Mouse (Mus musculus): ENCODE results near the gene Nupr1l. TPM values are rescaled to one million over a fixed set of nuclear protein-coding genes. Genes with fewer than 3 reads are reported as not detected.
"Not testable (repeated sequence)": the region's sequence is repeated elsewhere in the genome, so short reads cannot be mapped to it uniquely, and the experiment has no call there.

The Nupr1l gene
- polyA plus RNA-seq, 1 experiment from 2014 or later = 5.4 TPM

DNA sequence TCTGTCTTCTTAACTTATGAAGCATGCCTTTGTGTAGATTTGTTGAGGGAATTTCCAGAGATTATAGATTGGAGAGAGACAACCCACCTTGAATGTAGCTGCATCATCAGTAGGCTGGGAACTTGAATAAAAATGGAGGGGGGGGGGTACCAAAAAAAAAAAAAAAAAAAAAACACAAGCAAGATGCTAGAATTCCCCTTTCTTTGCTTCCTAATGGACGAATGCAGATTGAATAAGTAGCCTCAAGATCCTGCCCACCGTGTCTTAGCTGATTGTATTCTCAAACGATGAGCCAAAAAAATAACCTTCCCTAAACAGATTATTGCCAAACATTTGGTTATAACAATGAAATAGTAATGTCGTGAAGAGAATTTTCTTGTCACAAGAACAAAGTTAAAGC lies 565 bp upstream of the Nupr1l start:
- Histone ChIP-seq H3K9ac (replicated peaks; ENCODE audit: low read length) (peak overlapping the region; percentile 85), H3K36me3 (ENCODE audit: control insufficient read depth, insufficient read depth, low read length) (peaks cover 9% of the 10 kb centered on the region), H3K4me1 (ENCODE audit: control insufficient read depth, insufficient read depth, low read length) (peaks cover 9% of the 10 kb centered on the region; the same call in 1 of the 2 replicates), H3K27me3 (ENCODE audit: control insufficient read depth, insufficient read depth, low read length) (no peaks in the 10 kb centered on the region), H3K9me3 (ENCODE audit: control insufficient read depth, low read length) (no peaks in the 10 kb centered on the region), H3K4me2 (ENCODE audit: low read length) (peak overlapping the region; percentile 79), H3K4me3 (replicated peaks; ENCODE audit: low read depth, low read length) (peak overlapping the region; percentile 65), H3K27ac (replicated peaks; ENCODE audit: low read depth, low read length) (peak overlapping the region; percentile 98)
- no peak for ATAC-seq (ENCODE audit: low FRiP score, low TSS enrichment)
- 23% methylated on average over 4 of the region's 4 CpGs for WGBS
- DNase-seq = no peak

DNA sequence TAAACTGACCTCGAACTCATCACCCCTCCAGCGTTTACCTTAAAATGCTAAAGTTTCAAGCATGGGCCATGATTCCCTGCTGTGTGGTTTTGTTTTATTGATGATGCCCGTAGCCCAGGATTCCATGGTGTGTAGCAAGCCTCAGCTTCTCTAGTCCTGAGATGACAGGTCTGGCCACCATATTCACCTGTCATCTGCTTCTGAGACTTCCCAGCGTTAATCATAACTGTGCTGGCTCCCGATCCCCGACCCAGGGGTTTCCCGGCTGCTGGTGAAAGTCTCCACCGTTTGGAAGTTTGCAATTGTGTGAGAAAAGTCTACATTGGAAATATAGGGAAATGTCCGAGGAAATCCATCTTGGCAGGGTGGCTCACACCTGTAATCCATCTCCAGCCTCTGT lies 807 bp downstream of the Nupr1l start:
- ATAC-seq (ENCODE audit: low FRiP score, low TSS enrichment) (0 out of 2 replicates have a peak, but pooled peaks have one; percentile 5), DNase-seq (no peak)
- H3K4me3 ChIP-seq (replicated peaks; ENCODE audit: low read depth, low read length) = peak overlapping the region; percentile 65
- peak overlapping the region; percentile 98 for H3K27ac ChIP-seq (replicated peaks; ENCODE audit: low read depth, low read length)
- H3K4me2 ChIP-seq (ENCODE audit: low read length) = peak overlapping the region; percentile 79
- 71% methylated on average over 9 of the region's 9 CpGs for WGBS
- no peaks in the 10 kb centered on the region for H3K9me3 ChIP-seq (ENCODE audit: control insufficient read depth, low read length)
- H3K9ac ChIP-seq (replicated peaks; ENCODE audit: low read length) = peak overlapping the region; percentile 85
- peaks cover 9% of the 10 kb centered on the region; the same call in 1 of the 2 replicates for H3K4me1 ChIP-seq (ENCODE audit: control insufficient read depth, insufficient read depth, low read length)
- peaks cover under 1% of the 10 kb centered on the region; the same call in 1 of the 2 replicates for H3K36me3 ChIP-seq (ENCODE audit: control insufficient read depth, insufficient read depth, low read length)
- no peaks in the 10 kb centered on the region for H3K27me3 ChIP-seq (ENCODE audit: control insufficient read depth, insufficient read depth, low read length)

DNA sequence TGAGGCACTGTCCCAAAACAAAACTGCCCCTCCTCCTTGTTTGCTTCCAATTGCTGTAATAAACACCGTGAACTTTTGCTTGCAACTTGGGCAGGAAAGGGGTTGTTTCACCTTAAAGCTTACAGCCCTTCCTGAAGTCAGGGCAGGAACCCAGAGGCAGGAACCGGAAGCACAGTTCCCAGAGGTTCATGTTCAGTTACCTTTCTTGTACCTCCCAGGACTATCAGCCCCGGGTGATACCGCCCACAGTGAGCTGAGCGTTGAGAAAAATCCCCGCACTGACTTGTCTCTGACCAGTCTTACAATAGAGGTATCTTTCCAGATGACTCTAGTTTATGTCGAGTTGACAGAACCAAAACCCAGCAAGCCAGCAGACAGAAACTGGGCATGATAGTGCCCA lies 1.3 kb downstream of the Nupr1l start:
- H3K4me2 ChIP-seq (ENCODE audit: low read length) = no peak overlapping the region; the same call in 1 of the 2 replicates
- H3K27ac ChIP-seq (replicated peaks; ENCODE audit: low read depth, low read length) = no peak overlapping the region

GRCm38 (mm10) chr5:129914024-129914423 lies 5.7 kb downstream of the Nupr1l start:
- no peaks in the 10 kb centered on the region for H3K9me3 ChIP-seq (ENCODE audit: control insufficient read depth, low read length)
- no peak overlapping the region for H3K27ac ChIP-seq (replicated peaks; ENCODE audit: low read depth, low read length)
- no peak overlapping the region for H3K4me3 ChIP-seq (replicated peaks; ENCODE audit: low read depth, low read length)
- H3K4me1 ChIP-seq (ENCODE audit: control insufficient read depth, insufficient read depth, low read length) = peaks cover 3% of the 10 kb centered on the region; the same call in 1 of the 2 replicates
- WGBS = 37% methylated on average over 2 of the region's 2 CpGs
- H3K9ac ChIP-seq (replicated peaks; ENCODE audit: low read length) = no peak overlapping the region
- ATAC-seq (ENCODE audit: low FRiP score, low TSS enrichment) (no peak), DNase-seq (peak; percentile 39)
- H3K27me3 ChIP-seq (ENCODE audit: control insufficient read depth, insufficient read depth, low read length) = no peaks in the 10 kb centered on the region
- no peak overlapping the region for H3K4me2 ChIP-seq (ENCODE audit: low read length)
- no peaks in the 10 kb centered on the region for H3K36me3 ChIP-seq (ENCODE audit: control insufficient read depth, insufficient read depth, low read length)

More for the DNA sequence above, 1.3 kb downstream of the Nupr1l start:
- H3K27me3 ChIP-seq (ENCODE audit: control insufficient read depth, insufficient read depth, low read length) = no peaks in the 10 kb centered on the region
- H3K4me1 ChIP-seq (ENCODE audit: control insufficient read depth, insufficient read depth, low read length) = peaks cover 9% of the 10 kb centered on the region; the same call in 1 of the 2 replicates
- DNase-seq = no peak
- no peaks in the 10 kb centered on the region for H3K36me3 ChIP-seq (ENCODE audit: control insufficient read depth, insufficient read depth, low read length)
- WGBS = 80% methylated on average over 7 of the region's 7 CpGs
- no peak overlapping the region for H3K9ac ChIP-seq (replicated peaks; ENCODE audit: low read length)
- no peak overlapping the region for H3K4me3 ChIP-seq (replicated peaks; ENCODE audit: low read depth, low read length)
- no peaks in the 10 kb centered on the region for H3K9me3 ChIP-seq (ENCODE audit: control insufficient read depth, low read length)
- ATAC-seq (ENCODE audit: low FRiP score, low TSS enrichment) = no peak

- H3K27ac ChIP-seq (replicated peaks; ENCODE audit: low read depth, low read length); ATAC-seq (ENCODE audit: low FRiP score, low TSS enrichment); H3K4me2 ChIP-seq (ENCODE audit: low read length); H3K4me3 ChIP-seq (replicated peaks; ENCODE audit: low read depth, low read length); H3K27me3 ChIP-seq (ENCODE audit: control insufficient read depth, insufficient read depth, low read length); H3K9me3 ChIP-seq (ENCODE audit: control insufficient read depth, low read length); H3K4me1 ChIP-seq (ENCODE audit: control insufficient read depth, insufficient read depth, low read length); H3K9ac ChIP-seq (replicated peaks; ENCODE audit: low read length); DNase-seq; H3K36me3 ChIP-seq (ENCODE audit: control insufficient read depth, insufficient read depth, low read length): not testable (repeated sequence)
- 86% methylated on average over 11 of the region's 11 CpGs for WGBS
Measured at GRCm38 (mm10) chr5:129915491-129915890, 7.2 kb downstream of the Nupr1l start.

- H3K9me3 ChIP-seq (ENCODE audit: control insufficient read depth, low read length) = no peaks in the 10 kb centered on the region
- H3K4me1 ChIP-seq (ENCODE audit: control insufficient read depth, insufficient read depth, low read length) = no peaks in the 10 kb centered on the region
- no peak overlapping the region for H3K4me2 ChIP-seq (ENCODE audit: low read length)
- H3K27ac ChIP-seq (replicated peaks; ENCODE audit: low read depth, low read length) = no peak overlapping the region
- H3K4me3 ChIP-seq (replicated peaks; ENCODE audit: low read depth, low read length) = no peak overlapping the region
- ATAC-seq (ENCODE audit: low FRiP score, low TSS enrichment) = no peak
- H3K27me3 ChIP-seq (ENCODE audit: control insufficient read depth, insufficient read depth, low read length) = no peaks in the 10 kb centered on the region
- H3K36me3 ChIP-seq (ENCODE audit: control insufficient read depth, insufficient read depth, low read length) = no peaks in the 10 kb centered on the region
- no peak overlapping the region for H3K9ac ChIP-seq (replicated peaks; ENCODE audit: low read length)
- 90% methylated on average over 24 of the region's 24 CpGs for WGBS
- no peak for DNase-seq
Measured at GRCm38 (mm10) chr5:129918065-129918651, 9.8 kb downstream of the Nupr1l start.

GRCm38 (mm10) chr5:129918752-129919151 lies 10.4 kb downstream of the Nupr1l start:
- Histone ChIP-seq H3K4me2 (ENCODE audit: low read length) (no peak overlapping the region), H3K36me3 (ENCODE audit: control insufficient read depth, insufficient read depth, low read length) (no peaks in the 10 kb centered on the region), H3K4me1 (ENCODE audit: control insufficient read depth, insufficient read depth, low read length) (no peaks in the 10 kb centered on the region), H3K27me3 (ENCODE audit: control insufficient read depth, insufficient read depth, low read length) (no peaks in the 10 kb centered on the region), H3K27ac (replicated peaks; ENCODE audit: low read depth, low read length) (no peak overlapping the region), H3K9me3 (ENCODE audit: control insufficient read depth, low read length) (no peaks in the 10 kb centered on the region), H3K4me3 (replicated peaks; ENCODE audit: low read depth, low read length) (no peak overlapping the region), H3K9ac (replicated peaks; ENCODE audit: low read length) (no peak overlapping the region)
- ATAC-seq (ENCODE audit: low FRiP score, low TSS enrichment) (no peak), DNase-seq (no peak)
- WGBS = 84% methylated on average over 9 of the region's 9 CpGs

DNA sequence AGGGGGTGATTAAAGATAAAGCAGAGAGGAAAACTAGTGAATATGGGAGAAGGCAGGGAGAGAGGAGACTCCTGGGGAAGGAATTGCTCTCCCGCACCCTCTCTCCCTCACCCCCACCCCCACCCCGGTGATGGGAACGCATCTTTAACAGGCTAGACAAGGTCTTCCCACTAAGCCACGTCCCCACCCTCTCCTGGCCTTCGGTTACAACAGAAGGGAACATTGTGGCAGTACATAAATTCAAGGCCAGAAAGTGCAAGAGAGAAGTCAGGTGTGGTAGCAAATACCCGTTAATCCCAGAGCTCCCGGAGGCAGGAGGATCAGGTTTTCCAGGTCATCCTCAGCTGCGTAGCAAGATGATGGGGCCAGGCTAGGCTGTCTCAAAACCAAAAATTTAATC lies 11.0 kb downstream of the Nupr1l start:
- WGBS = 67% methylated on average over 8 of the region's 8 CpGs
- Histone ChIP-seq H3K4me2 (ENCODE audit: low read length) (no peak overlapping the region), H3K9ac (replicated peaks; ENCODE audit: low read length) (no peak overlapping the region), H3K27ac (replicated peaks; ENCODE audit: low read depth, low read length) (no peak overlapping the region), H3K36me3 (ENCODE audit: control insufficient read depth, insufficient read depth, low read length) (no peaks in the 10 kb centered on the region), H3K9me3 (ENCODE audit: control insufficient read depth, low read length) (no peaks in the 10 kb centered on the region), H3K4me3 (replicated peaks; ENCODE audit: low read depth, low read length) (no peak overlapping the region), H3K27me3 (ENCODE audit: control insufficient read depth, insufficient read depth, low read length) (no peaks in the 10 kb centered on the region), H3K4me1 (ENCODE audit: control insufficient read depth, insufficient read depth, low read length) (no peaks in the 10 kb centered on the region)
- no peak for ATAC-seq (ENCODE audit: low FRiP score, low TSS enrichment)
- DNase-seq = no peak

DNA sequence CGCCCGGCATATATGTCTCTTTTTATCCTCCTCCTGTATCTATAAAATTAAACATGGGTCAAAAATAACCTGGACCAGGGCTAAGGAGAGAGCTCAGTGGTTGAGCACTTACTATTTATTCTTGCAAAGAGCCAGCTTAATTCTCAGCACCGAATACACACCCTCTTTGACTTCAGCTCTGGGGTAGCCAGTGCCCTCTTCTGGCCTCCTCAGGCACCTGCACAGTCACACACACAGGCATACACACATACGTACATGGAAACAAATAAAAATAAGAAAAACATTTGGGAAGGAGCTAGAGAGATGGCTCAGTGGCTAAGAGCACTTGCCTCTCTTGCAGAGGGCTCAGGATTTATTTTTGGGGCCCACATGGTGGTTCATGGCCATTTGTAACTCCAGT lies 13.6 kb downstream of the Nupr1l start:
- DNase-seq = no peak
- H3K9me3 ChIP-seq (ENCODE audit: control insufficient read depth, low read length) = no peaks in the 10 kb centered on the region
- H3K4me1 ChIP-seq (ENCODE audit: control insufficient read depth, insufficient read depth, low read length) = no peaks in the 10 kb centered on the region
- no peak for ATAC-seq (ENCODE audit: low FRiP score, low TSS enrichment)
- H3K9ac ChIP-seq (replicated peaks; ENCODE audit: low read length) = no peak overlapping the region
- H3K4me2 ChIP-seq (ENCODE audit: low read length) = no peak overlapping the region
- H3K36me3 ChIP-seq (ENCODE audit: control insufficient read depth, insufficient read depth, low read length) = no peaks in the 10 kb centered on the region
- 94% methylated on average over 4 of the region's 4 CpGs for WGBS
- no peaks in the 10 kb centered on the region for H3K27me3 ChIP-seq (ENCODE audit: control insufficient read depth, insufficient read depth, low read length)
- H3K27ac ChIP-seq (replicated peaks; ENCODE audit: low read depth, low read length) = no peak overlapping the region
- H3K4me3 ChIP-seq (replicated peaks; ENCODE audit: low read depth, low read length) = no peak overlapping the region

All from midbrain, embryonic 14.5 days (tissue).